Mouse (Mus musculus) CH12.LX (cell line): ENCODE results near the gene Rab14. TPM values are rescaled to one million over a fixed set of nuclear protein-coding genes. Genes with fewer than 3 reads are reported as not detected.

Source experiments
- DNase-seq: peaks from one replicate; pipeline ENCODE4 v3.0.0-alpha.2; 2013; ENCODE audit errors: extremely low read depth
- H3K27ac ChIP-seq: 2 replicates; pipeline ENCODE4 v1.5.1; 2012; ENCODE audit warnings: low read depth, mild to moderate bottlenecking, control low read depth, moderate library complexity; ENCODE audit not compliant: insufficient read depth
- H3K27me3 ChIP-seq: replicated peaks from 2 replicates; pipeline ENCODE3; 2012; ENCODE audit warnings: inconsistent platforms
- H3K36me3 ChIP-seq, 2 experiments: replicated peaks in 1 of 2; 2 replicates each; pipeline versions ENCODE3 to v1.6.1; 2012; ENCODE audit warnings: inconsistent platforms in 1 of 2, low read length in 1 of 2, mild to moderate bottlenecking in 1 of 2, mixed read lengths in 1 of 2, moderate library complexity in 1 of 2; ENCODE audit not compliant: control insufficient read depth in 1 of 2, insufficient read depth in 1 of 2
- H3K4me1 ChIP-seq, 2 experiments: 2 replicates each; pipeline ENCODE4 v1.6.1; 2012; ENCODE audit warnings: inconsistent platforms in 1 of 2, moderate library complexity in 1 of 2; ENCODE audit not compliant: insufficient read depth in 2 of 2, control insufficient read depth in 1 of 2
- H3K4me2 ChIP-seq: 2 replicates; pipeline ENCODE4 v1.6.1; 2012; ENCODE audit warnings: low read depth, mild to moderate bottlenecking, control low read depth; ENCODE audit not compliant: poor library complexity, insufficient read depth, severe bottlenecking
- H3K4me3 ChIP-seq, 3 experiments: fragments of 150-350 bp in 1 of 3; sonication (generic) in 1 of 3; replicated peaks in 1 of 3; 2 replicates each; pipeline versions ENCODE3 to v1.5.1; 2011 to 2012; ENCODE audit warnings: low read depth in 2 of 3, low read length in 2 of 3, mild to moderate bottlenecking in 2 of 3, moderate library complexity in 2 of 3, control low read depth in 1 of 3, improper control_type of control experiment in 1 of 3, inconsistent platforms in 1 of 3, mixed read lengths in 1 of 3; ENCODE audit not compliant: poor library complexity in 1 of 3
- H3K79me2 ChIP-seq: replicated peaks from 2 replicates; pipeline ENCODE4 v1.6.1; 2012; ENCODE audit warnings: mild to moderate bottlenecking, moderate library complexity; ENCODE audit not compliant: control insufficient read depth, poor library complexity, insufficient read depth, severe bottlenecking; ENCODE audit errors: extremely low read depth
- H3K9ac ChIP-seq: 2 replicates; pipeline ENCODE4 v1.6.1; 2012; ENCODE audit warnings: low read depth, mild to moderate bottlenecking, control low read depth, moderate library complexity; ENCODE audit not compliant: insufficient read depth
- H3K9me3 ChIP-seq: replicated peaks from 2 replicates; pipeline ENCODE3; 2012; ENCODE audit warnings: low read length, inconsistent platforms, mixed read lengths
- BHLHE40 ChIP-seq: IDR thresholded peaks from 2 replicates; pipeline ENCODE4 v1.6.1; 2011; ENCODE audit warnings: mild to moderate bottlenecking, low read depth, low read length, improper control_type of control experiment
- CHD1 ChIP-seq: IDR thresholded peaks from 2 replicates; pipeline ENCODE4 v1.6.1; 2012; ENCODE audit warnings: low read depth, low read length, improper control_type of control experiment, inconsistent platforms
- CHD2 ChIP-seq: IDR thresholded peaks from 2 replicates; pipeline ENCODE4 v1.6.1; 2011; ENCODE audit warnings: low read length, improper control_type of control experiment
- CTCF ChIP-seq, 2 experiments: IDR thresholded peaks in 1 of 2; conservative IDR thresholded peaks in 1 of 2; 2 replicates each; pipeline ENCODE4 v1.5.1; 2011 to 2012; ENCODE audit warnings: low read depth in 2 of 2, low read length in 2 of 2, improper control_type of control experiment in 1 of 2, inconsistent platforms in 1 of 2, mild to moderate bottlenecking in 1 of 2, moderate library complexity in 1 of 2
- E2F4 ChIP-seq: IDR thresholded peaks from 2 replicates; pipeline ENCODE4 v1.6.1; 2011; ENCODE audit warnings: low read depth, low read length, improper control_type of control experiment; ENCODE audit not compliant: insufficient replicate concordance
- EP300 ChIP-seq: IDR thresholded peaks from 2 replicates; pipeline ENCODE4 v1.6.1; 2011; ENCODE audit warnings: low read length, improper control_type of control experiment
- ETS1 ChIP-seq: conservative IDR thresholded peaks from 2 replicates; pipeline ENCODE4 v1.6.1; 2012; ENCODE audit warnings: low read depth, mild to moderate bottlenecking, inconsistent platforms, low read length, improper control_type of control experiment, moderate library complexity
- GABPA ChIP-seq: IDR thresholded peaks from 2 replicates; pipeline ENCODE4 v1.6.1; 2012; ENCODE audit warnings: low read depth, low read length, improper control_type of control experiment, inconsistent platforms; ENCODE audit not compliant: insufficient replicate concordance
- IRF4 ChIP-seq: IDR thresholded peaks from 2 replicates; pipeline ENCODE4 v1.6.1; 2014; ENCODE audit warnings: low read depth, mild to moderate bottlenecking, inconsistent platforms, low read length, improper control_type of control experiment
- JUN ChIP-seq: IDR thresholded peaks from 2 replicates; pipeline ENCODE4 v1.6.1; 2011; ENCODE audit warnings: low read depth, mild to moderate bottlenecking, low read length, improper control_type of control experiment, moderate library complexity; ENCODE audit not compliant: insufficient read depth
- JUND ChIP-seq: conservative IDR thresholded peaks from 2 replicates; pipeline ENCODE4 v1.6.1; 2011; ENCODE audit warnings: low read depth, low read length, improper control_type of control experiment
- MAFK ChIP-seq: IDR thresholded peaks from 2 replicates; pipeline ENCODE4 v1.6.1; 2011; ENCODE audit warnings: low read length, improper control_type of control experiment; ENCODE audit not compliant: insufficient replicate concordance
- MEF2A ChIP-seq: IDR thresholded peaks from 2 replicates; pipeline ENCODE4 v1.6.1; 2014; ENCODE audit warnings: low read depth, mild to moderate bottlenecking, inconsistent platforms, low read length, improper control_type of control experiment, borderline replicate concordance
- MXI1 ChIP-seq: IDR thresholded peaks from 2 replicates; pipeline ENCODE4 v1.6.1; 2011; ENCODE audit warnings: mild to moderate bottlenecking, low read depth, low read length, improper control_type of control experiment
- MYC ChIP-seq: IDR thresholded peaks from 2 replicates; pipeline ENCODE4 v1.6.1; 2011; ENCODE audit warnings: low read depth, mild to moderate bottlenecking, improper control_type of control experiment, low read length
- NELFE ChIP-seq: IDR thresholded peaks from 2 replicates; pipeline ENCODE4 v1.6.1; 2011; ENCODE audit warnings: low read depth, low read length, improper control_type of control experiment
- NRF1 ChIP-seq: IDR thresholded peaks from 2 replicates; pipeline ENCODE4 v1.6.1; 2014; ENCODE audit warnings: low read depth, mild to moderate bottlenecking, inconsistent platforms, low read length, improper control_type of control experiment, moderate library complexity
- PAX5 ChIP-seq: IDR thresholded peaks from 2 replicates; pipeline ENCODE4 v1.6.1; 2012; ENCODE audit warnings: low read length, inconsistent platforms, mixed read lengths
- POLR2A ChIP-seq: IDR thresholded peaks from 2 replicates; pipeline ENCODE4 v1.6.1; 2011; ENCODE audit warnings: low read depth, mild to moderate bottlenecking, improper control_type of control experiment, low read length
- RCOR1 ChIP-seq: conservative IDR thresholded peaks from 2 replicates; pipeline ENCODE4 v1.6.1; 2012; ENCODE audit warnings: low read depth, mild to moderate bottlenecking, inconsistent platforms, low read length, improper control_type of control experiment
- SIN3A ChIP-seq: IDR thresholded peaks from 2 replicates; pipeline ENCODE4 v1.6.1; 2012; ENCODE audit warnings: low read length, improper control_type of control experiment, inconsistent platforms
- SMC3 ChIP-seq: IDR thresholded peaks from 2 replicates; pipeline ENCODE4 v1.6.1; 2011; ENCODE audit warnings: low read depth, low read length, improper control_type of control experiment
- TCF12 ChIP-seq: IDR thresholded peaks from 2 replicates; pipeline ENCODE4 v1.6.1; 2014; ENCODE audit warnings: low read depth, mild to moderate bottlenecking, inconsistent platforms, low read length, improper control_type of control experiment
- UBTF ChIP-seq: IDR thresholded peaks from 2 replicates; pipeline ENCODE4 v1.6.1; 2012; ENCODE audit warnings: low read depth, mild to moderate bottlenecking, inconsistent platforms, low read length, improper control_type of control experiment, moderate library complexity
- USF1 ChIP-seq: IDR thresholded peaks from 2 replicates; pipeline ENCODE4 v1.6.1; 2014; ENCODE audit warnings: low read depth, mild to moderate bottlenecking, inconsistent platforms, low read length, improper control_type of control experiment
- ZC3H11A ChIP-seq: IDR thresholded peaks from 2 replicates; pipeline ENCODE4 v1.6.1; 2012; ENCODE audit warnings: low read depth, mild to moderate bottlenecking, inconsistent platforms, low read length, improper control_type of control experiment
- ZKSCAN1 ChIP-seq: IDR thresholded peaks from 2 replicates; pipeline ENCODE4 v1.6.1; 2012; ENCODE audit warnings: low read depth, inconsistent platforms, low read length, improper control_type of control experiment, borderline replicate concordance
- ZMIZ1 ChIP-seq: IDR thresholded peaks from 2 replicates; pipeline ENCODE4 v1.6.1; 2012; ENCODE audit warnings: low read depth, mild to moderate bottlenecking, inconsistent platforms, low read length, improper control_type of control experiment
- dilution Hi-C: fragments of 300-500 bp; cut with MboI; formaldehyde crosslinking; loops from 2 replicates; pipeline ENCODE4 v1.14.3; 2020; ENCODE audit warnings: low sequenced_read_pairs; ENCODE audit not compliant: extremely low pct_unique_long_range_greater_than_20kb, extremely low pct_ligation_motif_present
- in situ Hi-C: fragments of 300-500 bp; cut with MboI; formaldehyde crosslinking; loops from 3 replicates; pipeline ENCODE4 v1.14.3; 2019; ENCODE audit warnings: low sequenced_read_pairs, low pct_ligation_motif_present, low pct_unique_long_range_greater_than_20kb, mixed read lengths
- polyA plus RNA-seq: library from polyadenylated mRNA; unstranded; fragments of >175 nt; gene quantifications from 2 replicates; pipeline ENCODE4 v1.2.1, GENCODE M21; 2012; ENCODE audit warnings: low read depth; ENCODE audit not compliant: insufficient read length
- total RNA-seq, 2 experiments: library from RNA; depleted of rRNA; stranded (reverse); fragments of 300-350 nt in 1 of 2; fragments of >200 nt in 1 of 2; gene quantifications; 2 replicates each; pipeline ENCODE4 v1.2.3; 2012 to 2014

Gene Rab14
- total and polyA plus RNA-seq, 3 experiments, result 26.8 to 94.4 (median 66.2) TPM

GRCm38 (mm10) chr2:35153844-35154554 lies 46.9 kb downstream of the Rab14 start:
- Histone ChIP-seq H3K27ac (peak overlapping the region; percentile 85), H3K27me3 (no peaks in the 10 kb centered on the region), H3K4me2 (no peak overlapping the region; the same call in 1 of the 2 replicates), H3K4me3 (no peak overlapping the region), H3K4me1 (peaks cover 21 to 74% of the 10 kb centered on the region in 2 experiments), H3K9me3 (no peaks in the 10 kb centered on the region), H3K36me3 (peaks cover 73 to 96% of the 10 kb centered on the region in 2 experiments), H3K79me2 (peaks cover 4% of the 10 kb centered on the region; the same call in 1 of the 2 replicates), H3K9ac (no peak overlapping the region; the same call in 1 of the 2 replicates)
- in situ Hi-C loops (no loop called here), dilution Hi-C loops (no loop called here)
- DNase-seq, result peak; percentile 73
- TF ChIP-seq NRF1, result no peak
- TF ChIP-seq ZC3H11A, result no peak
- TF ChIP-seq NELFE, result no peak
- TF ChIP-seq CTCF (conservative IDR thresholded peaks at IDR 0.05 in 1 of 2, IDR thresholded peaks at IDR 0.05 in 1 of 2; ENCODE audit: low read depth in 2 of 2, low read length in 2 of 2), result no peak
- no peak for TF ChIP-seq E2F4
- TF ChIP-seq CHD1, result 0 out of 2 replicates have a peak, but pooled peaks have one; percentile 23
- TF ChIP-seq CHD2, result peak; percentile 79
- no peak for TF ChIP-seq ZKSCAN1
- peak; percentile 65 for TF ChIP-seq SIN3A
- TF ChIP-seq GABPA, result no peak
- TF ChIP-seq ZMIZ1, result no peak
- peak; percentile 74 for TF ChIP-seq BHLHE40
- TF ChIP-seq MAFK, result 0 out of 2 replicates have a peak, but pooled peaks have one; percentile 55
- peak; percentile 98 for TF ChIP-seq MEF2A
- TF ChIP-seq UBTF, result peak; percentile 51; the same call in 1 of the 2 replicates
- no peak for TF ChIP-seq USF1
- TF ChIP-seq ETS1, result peak; percentile 82
- peak; percentile 96 for TF ChIP-seq JUND
- TF ChIP-seq IRF4, result peak; percentile 98
- TF ChIP-seq POLR2A, result 0 out of 2 replicates have a peak, but pooled peaks have one; percentile 16
- TF ChIP-seq RCOR1, result peak; percentile 89
- TF ChIP-seq MYC, result peak; percentile 86
- no peak; the same call in 1 of the 2 replicates for TF ChIP-seq MXI1
- peak; percentile 93 for TF ChIP-seq JUN
- peak; percentile 98 for TF ChIP-seq EP300
- TF ChIP-seq PAX5, result no peak
- no peak for TF ChIP-seq SMC3
- TF ChIP-seq TCF12, result peak; percentile 82
